Mouse (Mus musculus) lung, postnatal 0 days (tissue): ENCODE measurements around the gene Nup188. TPM values are rescaled to one million over a fixed set of nuclear protein-coding genes. Genes with fewer than 3 reads are reported as not detected.
A peak's percentile ranks its signal among the peaks of the same experiment; 100 is the strongest.

ENCODE experiments used
- ATAC-seq: fragments of 200-750 bp; cut with Nextera tagmentation; 2 replicates; pipeline ENCODE4 v1.8.0; 2017; ENCODE audit warnings: moderate library complexity
- DNase-seq: peaks from one replicate; pipeline ENCODE4 v3.0.0-alpha.2; 2016; ENCODE audit warnings: low spot score
- H3K27ac ChIP-seq: fragments of 300-500 bp; sonication (generic); 2 replicates; pipeline ENCODE4 v1.5.1; 2014; ENCODE audit warnings: antibody characterized with exemption, mild to moderate bottlenecking, low read length, mixed read lengths
- H3K27me3 ChIP-seq: fragments of 300-500 bp; sonication (generic); replicated peaks from 2 replicates; pipeline ENCODE4 v1.6.1; 2014; ENCODE audit warnings: low read length, mixed read lengths; ENCODE audit not compliant: insufficient read depth
- H3K36me3 ChIP-seq: fragments of 300-500 bp; sonication (generic); 2 replicates; pipeline ENCODE4 v1.6.1; 2014; ENCODE audit warnings: low read length, mixed read lengths; ENCODE audit not compliant: insufficient read depth
- H3K4me1 ChIP-seq: fragments of 300-500 bp; sonication (generic); 2 replicates; pipeline ENCODE4 v1.6.1; 2014; ENCODE audit warnings: antibody characterized with exemption, low read depth, low read length, mixed read lengths; ENCODE audit not compliant: insufficient read depth
- H3K4me2 ChIP-seq: fragments of 300-500 bp; sonication (generic); replicated peaks from 2 replicates; pipeline ENCODE4 v1.6.1; 2014; ENCODE audit warnings: low read depth, mild to moderate bottlenecking, low read length, moderate library complexity, mixed read lengths
- H3K4me3 ChIP-seq: fragments of 300-500 bp; sonication (generic); 2 replicates; pipeline ENCODE4 v1.5.1; 2014; ENCODE audit warnings: low read depth, low read length
- H3K9ac ChIP-seq: fragments of 300-500 bp; sonication (generic); replicated peaks from 2 replicates; pipeline ENCODE4 v1.6.1; 2014; ENCODE audit warnings: low read depth, mild to moderate bottlenecking
- H3K9me3 ChIP-seq: fragments of 300-500 bp; sonication (generic); 2 replicates; pipeline ENCODE4 v1.6.1; 2016; ENCODE audit warnings: low read length, mixed read lengths
- CTCF ChIP-seq: IDR thresholded peaks from 2 replicates; pipeline ENCODE4 v1.5.1; 2016; ENCODE audit warnings: antibody characterized with exemption, mild to moderate bottlenecking
- EP300 ChIP-seq: IDR thresholded peaks from 2 replicates; pipeline ENCODE4 v1.6.1; 2016; ENCODE audit warnings: antibody characterized with exemption, mild to moderate bottlenecking, control low read depth
- WGBS: fragments of 180-500 bp; shearing (Covaris S2); extraction: QIAGEN DNeasy Blood & Tissue Kit; methylation state at CpG from one replicate; pipeline ENCODE4 v1.1.7; 2014; 5-methylcytosine and 5-hydroxymethylcytosine counted together
- polyA plus RNA-seq: library from polyadenylated mRNA; unstranded; fragments of >200 nt; fragmentation: Nextera tagmentation; extraction: Ambion mirVana; gene quantifications from 2 replicates; pipeline ENCODE4 v1.2.1, GENCODE M21; 2015

Nup188 gene
- polyA plus RNA-seq, 1 experiment from 2014 or later = 8.9 TPM

GRCm38 (mm10) chr2:30255631-30256395 is 30.4 kb upstream of the Nup188 start:
- no peak for DNase-seq
- 94% methylated on average over 42 of the region's 42 CpGs for WGBS
- TF ChIP-seq CTCF = no peak
- TF ChIP-seq EP300 = no peak
- Histone ChIP-seq H3K9ac (no peak overlapping the region), H3K4me2 (no peak overlapping the region), H3K4me3 (no peak overlapping the region), H3K27me3 (no peaks in the 10 kb centered on the region), H3K4me1 (peaks cover 12% of the 10 kb centered on the region), H3K36me3 (peaks cover 31% of the 10 kb centered on the region; the same call in 1 of the 2 replicates), H3K27ac (no peak overlapping the region), H3K9me3 (no peaks in the 10 kb centered on the region)
- no peak for ATAC-seq

GRCm38 (mm10) chr2:30256616-30257350 is 29.4 kb upstream of the Nup188 start:
- no peak overlapping the region for H3K4me2 ChIP-seq
- ATAC-seq (no peak), DNase-seq (no peak)
- H3K27me3 ChIP-seq = no peaks in the 10 kb centered on the region
- H3K27ac ChIP-seq = no peak overlapping the region
- TF ChIP-seq EP300 (no peak), CTCF (no peak)
- H3K4me3 ChIP-seq = no peak overlapping the region
- H3K9me3 ChIP-seq = no peaks in the 10 kb centered on the region
- H3K4me1 ChIP-seq = peaks cover 7% of the 10 kb centered on the region
- WGBS = 97% methylated on average over 30 of the region's 30 CpGs
- peaks cover 31% of the 10 kb centered on the region; the same call in 1 of the 2 replicates for H3K36me3 ChIP-seq
- H3K9ac ChIP-seq = no peak overlapping the region

GRCm38 (mm10) chr2:30257699-30258460 is 28.3 kb upstream of the Nup188 start:
- no peak overlapping the region for H3K9ac ChIP-seq
- no peaks in the 10 kb centered on the region for H3K9me3 ChIP-seq
- no peaks in the 10 kb centered on the region for H3K27me3 ChIP-seq
- DNase-seq (no peak), ATAC-seq (no peak)
- peaks cover 5% of the 10 kb centered on the region for H3K4me1 ChIP-seq
- no peak overlapping the region for H3K4me2 ChIP-seq
- H3K27ac ChIP-seq = peak overlapping the region; percentile 66
- H3K36me3 ChIP-seq = peaks cover 38% of the 10 kb centered on the region
- WGBS = 76% methylated on average over 7 of the region's 7 CpGs
- TF ChIP-seq CTCF (no peak), EP300 (no peak)
- no peak overlapping the region for H3K4me3 ChIP-seq

GRCm38 (mm10) chr2:30258600-30258999 is 27.6 kb upstream of the Nup188 start:
- peak; percentile 75 for DNase-seq
- Histone ChIP-seq H3K27ac (peak overlapping the region; percentile 66), H3K9ac (no peak overlapping the region), H3K4me3 (no peak overlapping the region), H3K4me1 (peaks cover 5% of the 10 kb centered on the region), H3K27me3 (no peaks in the 10 kb centered on the region), H3K9me3 (no peaks in the 10 kb centered on the region), H3K4me2 (no peak overlapping the region), H3K36me3 (peaks cover 40% of the 10 kb centered on the region)
- TF ChIP-seq EP300 = peak; percentile 98
- no peak for TF ChIP-seq CTCF
- ATAC-seq = peak; percentile 88
- whole genome bisulfite sequencing = 47% methylated on average over 4 of the region's 4 CpGs

- H3K4me1 ChIP-seq = peaks cover 5% of the 10 kb centered on the region
- no peak overlapping the region for H3K4me3 ChIP-seq
- TF ChIP-seq CTCF (no peak), EP300 (no peak)
- peaks cover 48% of the 10 kb centered on the region for H3K36me3 ChIP-seq
- no peak overlapping the region for H3K4me2 ChIP-seq
- ATAC-seq (no peak), DNase-seq (no peak)
- peak overlapping the region; percentile 66 for H3K27ac ChIP-seq
- H3K9me3 ChIP-seq = no peaks in the 10 kb centered on the region
- no peak overlapping the region for H3K9ac ChIP-seq
- WGBS = 83% methylated on average over 15 of the region's 15 CpGs
- H3K27me3 ChIP-seq = no peaks in the 10 kb centered on the region
These were observed 26.8 kb upstream of the Nup188 start for GRCm38 (mm10) chr2:30259131-30260064.
